Mouse (Mus musculus): ENCODE results near the gene Xpo1.
"Not testable (repeated sequence)": the region's sequence is repeated elsewhere in the genome, so short reads cannot be mapped to it uniquely, and the experiment has no call there.

The Xpo1 gene

DNA sequence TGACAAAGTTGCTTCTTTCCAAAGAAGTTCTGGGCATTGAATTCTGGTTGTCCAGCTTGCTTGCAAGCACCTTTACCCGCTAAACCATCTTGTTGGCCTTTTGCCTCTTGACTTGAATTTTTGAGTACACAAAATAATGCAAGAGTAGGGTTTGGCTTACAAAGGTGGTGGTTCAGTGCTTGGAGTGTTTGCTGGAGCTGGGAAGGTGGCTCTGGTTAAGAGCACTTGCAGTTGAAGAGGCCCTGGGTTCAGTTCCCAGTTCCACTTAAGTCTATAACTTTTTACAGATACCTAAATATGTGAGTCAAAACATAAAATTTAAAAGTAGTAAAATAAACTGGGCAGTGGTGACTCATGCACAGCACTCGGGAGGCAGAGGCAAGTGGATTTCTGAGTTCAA, 42.5 kb downstream of the Xpo1 start:
- DNase-seq (ENCODE audit: low spot score in 2 of 2), result no peak

DNA sequence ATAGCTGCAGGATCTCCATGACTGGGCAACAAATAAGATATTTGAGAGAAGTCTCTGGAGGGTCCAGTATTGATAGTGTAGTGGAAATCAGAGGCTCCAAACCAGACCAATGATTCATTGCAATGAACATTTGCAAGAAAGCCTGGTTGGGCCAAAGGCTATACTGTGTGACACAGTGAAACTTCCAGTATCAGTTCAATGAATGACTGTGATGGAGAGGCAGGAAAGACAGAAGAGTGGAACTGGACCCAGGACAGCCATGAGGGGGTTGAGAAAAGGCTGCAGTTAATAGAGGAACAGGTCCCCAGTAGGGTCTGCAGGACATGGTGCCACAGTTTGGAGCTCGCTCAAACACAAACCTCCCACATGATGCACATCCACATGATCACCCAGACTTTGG, 44.1 kb downstream of the Xpo1 start:
- no peak for DNase-seq (ENCODE audit: low spot score in 2 of 2)

DNA sequence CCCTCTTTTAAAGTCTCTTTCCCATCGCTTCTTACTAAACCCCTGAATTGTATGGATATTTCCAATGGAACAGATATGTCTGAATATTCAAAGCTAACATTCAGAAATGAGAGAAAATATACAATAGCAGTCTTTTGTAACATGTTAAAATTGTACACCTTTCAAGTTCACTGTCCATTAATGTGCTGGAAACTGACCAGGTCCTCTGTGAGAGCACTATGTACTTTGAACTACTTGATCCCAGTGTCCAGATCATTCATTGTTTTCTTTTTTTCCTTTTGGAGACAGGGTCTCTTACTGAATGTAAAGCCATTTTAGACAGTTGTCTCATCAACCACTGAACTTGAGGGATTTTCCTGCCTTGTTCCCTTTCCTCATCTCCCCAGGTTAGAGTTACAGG, 47.3 kb downstream of the Xpo1 start:
- DNase-seq (ENCODE audit: low spot score in 2 of 2), result no peak

DNA sequence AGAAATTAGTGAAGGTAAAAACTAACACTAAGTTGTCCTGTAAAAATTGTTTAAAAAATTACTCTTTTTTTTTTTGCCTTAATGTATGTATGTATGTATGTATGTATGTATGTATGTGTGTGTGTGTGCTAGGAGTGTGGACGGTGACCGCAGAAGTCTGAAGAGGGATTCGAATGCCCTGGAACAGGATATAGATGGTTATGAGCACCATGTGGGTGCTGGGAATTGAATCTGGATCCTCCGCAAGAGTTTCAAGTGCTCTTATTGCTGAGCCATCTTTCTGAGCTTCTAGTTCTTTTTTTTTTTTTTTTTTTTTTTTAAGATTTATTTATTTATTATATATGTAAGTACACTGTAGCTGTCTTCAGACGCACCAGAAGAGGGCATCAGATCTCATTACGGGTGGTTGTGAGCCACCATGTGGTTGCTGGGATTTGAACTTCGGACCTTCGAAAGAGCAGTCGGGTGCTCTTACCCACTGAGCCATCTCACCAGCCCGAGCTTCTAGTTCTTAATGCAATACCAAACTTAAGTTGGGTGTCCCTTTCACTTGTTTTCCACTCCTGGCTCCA, 49.3 kb downstream of the Xpo1 start:
- DNase-seq (ENCODE audit: low spot score in 2 of 2), result not testable (repeated sequence)

DNA sequence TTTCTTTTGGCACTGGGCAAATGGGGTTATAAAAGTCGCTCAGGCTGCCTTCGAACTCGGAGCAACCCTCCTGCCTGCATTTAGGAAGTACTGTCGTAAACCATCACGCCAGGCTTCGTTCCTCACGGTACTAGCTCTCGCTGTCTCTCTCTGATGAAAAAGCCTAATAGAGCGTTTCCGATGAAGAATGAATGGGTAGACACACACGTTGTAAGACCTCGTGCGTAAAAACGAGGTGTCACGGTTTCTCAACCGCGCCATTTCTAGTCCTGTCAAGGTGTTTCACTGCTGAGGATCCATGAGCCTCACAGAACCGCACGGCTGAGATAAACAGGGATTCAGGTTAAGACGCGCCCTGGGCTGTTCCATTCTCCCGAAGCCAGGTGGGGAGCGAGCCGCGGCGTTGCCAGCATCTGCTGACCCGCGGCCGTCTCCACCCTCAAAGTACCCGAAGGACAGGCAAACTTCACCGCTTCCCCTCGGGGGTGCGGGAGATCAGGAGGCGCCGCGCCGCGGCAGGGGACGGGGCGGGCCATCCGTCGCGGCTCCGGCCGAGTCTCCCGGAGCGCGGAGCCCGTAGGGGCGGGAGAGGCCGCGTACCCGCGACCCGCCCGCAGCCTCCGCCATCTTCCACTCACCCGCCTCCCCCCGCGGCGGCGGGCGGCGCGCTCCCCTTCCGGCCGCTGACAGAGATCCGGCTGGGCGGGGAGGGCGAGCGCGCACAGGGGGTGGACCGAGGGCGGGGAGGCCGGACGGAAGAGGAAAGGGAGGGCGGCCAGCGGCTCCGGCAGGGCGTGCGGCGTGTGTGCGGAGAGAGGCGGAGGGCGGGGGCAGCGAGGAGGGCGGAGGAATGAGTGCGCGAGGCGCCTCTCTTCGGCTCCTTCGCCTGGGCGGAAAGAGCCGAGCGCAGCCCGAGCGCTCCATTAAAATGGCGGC, 50.1 kb downstream of the Xpo1 start:
- peak; percentile 97 to 98 for DNase-seq (ENCODE audit: low spot score in 2 of 2)

DNA sequence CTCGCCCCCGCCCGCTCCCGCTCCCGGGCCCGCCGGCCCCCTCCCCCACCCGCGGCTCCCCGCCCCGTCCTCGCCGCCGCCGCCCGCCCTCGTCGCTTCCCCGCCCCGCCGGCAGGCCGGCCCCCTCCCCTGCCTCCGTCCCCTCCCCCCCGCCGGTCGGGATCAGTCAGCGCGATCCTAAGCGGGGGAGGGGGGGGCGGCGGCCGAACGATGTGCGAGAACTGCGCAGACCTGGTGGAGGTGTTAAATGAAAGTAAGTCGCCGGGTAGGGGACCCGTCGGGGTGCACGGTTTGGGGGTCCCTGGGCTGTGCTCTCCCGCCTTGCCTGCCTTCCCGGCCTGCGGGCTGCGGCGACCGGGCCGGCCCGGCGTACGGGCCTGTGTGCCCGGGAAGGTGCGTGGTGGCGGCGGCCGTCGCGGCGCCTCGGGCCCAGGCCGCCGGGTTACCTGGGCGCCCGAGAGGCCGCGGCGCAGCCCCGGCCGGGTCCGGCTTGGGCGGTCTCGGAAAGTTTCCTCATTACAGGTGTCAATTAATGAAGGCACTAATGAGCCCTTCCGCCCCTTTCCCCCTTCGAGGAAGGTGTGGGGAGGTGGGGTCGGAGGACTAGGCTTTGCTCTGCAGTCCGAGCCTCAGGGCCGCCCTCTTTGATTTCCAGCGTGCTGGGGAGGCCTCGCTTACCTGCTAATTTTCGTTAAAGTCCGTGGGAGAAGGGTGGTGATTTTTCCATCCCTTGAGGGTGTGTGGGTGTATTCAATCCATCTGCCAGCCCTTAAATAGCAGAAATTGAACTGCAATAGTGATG, 51.1 kb downstream of the Xpo1 start, which contains the start of gene Usp34:
TSS of gene Usp34 (plus strand) at position 132 of the 802 bp plus-strand sequence.
- peak; percentile 74 to 78 for DNase-seq (ENCODE audit: low spot score in 2 of 2)

DNA sequence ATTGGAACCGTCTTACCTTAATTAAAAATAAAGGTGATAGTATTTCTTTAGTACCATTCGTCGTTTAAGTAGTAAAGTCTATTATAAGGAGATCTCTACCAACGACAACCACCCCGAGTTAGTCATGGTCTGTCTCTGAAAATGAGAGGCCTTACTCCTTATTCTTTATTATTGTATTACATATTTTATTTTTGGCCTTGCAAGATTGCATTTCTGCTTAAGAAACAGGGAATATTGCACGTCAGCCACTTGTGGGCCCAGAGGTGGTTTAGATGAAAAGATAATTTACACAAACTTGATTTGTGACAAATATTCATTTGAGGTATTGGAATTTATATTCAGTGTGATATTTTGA, 51.7 kb downstream of the Xpo1 start:
- no peak for DNase-seq (ENCODE audit: low spot score in 2 of 2)

DNA sequence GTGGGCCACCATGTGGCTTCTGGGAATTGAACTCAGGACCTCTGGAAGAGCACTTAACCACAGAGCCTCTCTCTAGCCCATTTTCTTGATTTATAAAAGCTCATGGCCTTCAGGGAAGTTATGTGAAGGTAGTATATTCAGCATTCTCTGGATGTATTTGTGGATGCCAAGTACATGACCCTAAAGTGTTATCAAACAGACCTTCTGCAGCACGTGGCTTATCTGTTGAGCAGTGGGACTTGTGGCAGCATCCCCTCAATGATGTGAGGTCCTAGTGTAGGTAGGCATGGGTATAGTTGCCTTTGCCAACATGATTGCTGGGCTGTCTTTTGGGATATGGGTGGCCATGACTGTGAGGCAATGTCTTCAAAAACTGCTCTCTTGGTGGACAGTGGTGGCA, 57.7 kb downstream of the Xpo1 start:
- DNase-seq (ENCODE audit: low spot score in 2 of 2), result no peak

DNA sequence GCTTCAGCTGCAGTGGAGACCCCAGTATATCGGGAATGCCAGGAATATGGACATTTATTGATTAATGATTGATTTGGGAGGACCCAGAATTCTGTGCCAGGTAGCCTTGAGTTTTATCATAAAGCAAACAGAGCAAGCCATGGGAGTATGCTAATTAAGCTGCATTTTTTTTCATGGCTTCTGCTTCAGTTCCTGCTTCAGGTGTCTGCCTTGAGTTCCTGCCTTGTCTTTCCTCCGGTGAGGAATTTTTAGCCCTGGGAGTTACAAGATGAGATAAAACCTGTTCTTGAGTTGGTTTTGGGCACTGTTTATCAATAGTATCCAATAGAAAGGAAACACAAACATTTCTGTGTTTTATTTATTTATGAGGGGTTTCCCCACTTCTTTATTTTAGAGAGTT, 73.6 kb downstream of the Xpo1 start:
- no peak for DNase-seq (ENCODE audit: low spot score in 2 of 2)

DNA sequence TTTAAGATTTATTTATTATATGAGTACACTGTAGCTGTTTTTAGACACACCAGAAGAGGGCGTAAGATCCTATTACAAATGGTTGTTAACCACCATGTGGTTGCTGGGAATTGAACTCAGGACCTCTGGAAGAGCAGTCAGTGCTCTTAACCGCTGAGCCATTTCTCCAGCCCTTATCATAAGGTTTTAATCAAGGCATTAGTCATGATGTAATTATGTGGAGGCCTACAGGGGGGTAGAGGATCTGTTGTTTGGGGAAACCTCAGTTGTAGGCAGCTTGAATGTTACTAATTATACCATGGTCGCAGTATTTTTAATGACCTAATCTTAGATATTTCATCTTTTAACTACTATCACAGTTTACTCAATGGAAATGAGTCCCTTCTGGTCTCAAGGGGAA, 76.3 kb downstream of the Xpo1 start:
- no peak for DNase-seq (ENCODE audit: low spot score in 2 of 2)

DNA sequence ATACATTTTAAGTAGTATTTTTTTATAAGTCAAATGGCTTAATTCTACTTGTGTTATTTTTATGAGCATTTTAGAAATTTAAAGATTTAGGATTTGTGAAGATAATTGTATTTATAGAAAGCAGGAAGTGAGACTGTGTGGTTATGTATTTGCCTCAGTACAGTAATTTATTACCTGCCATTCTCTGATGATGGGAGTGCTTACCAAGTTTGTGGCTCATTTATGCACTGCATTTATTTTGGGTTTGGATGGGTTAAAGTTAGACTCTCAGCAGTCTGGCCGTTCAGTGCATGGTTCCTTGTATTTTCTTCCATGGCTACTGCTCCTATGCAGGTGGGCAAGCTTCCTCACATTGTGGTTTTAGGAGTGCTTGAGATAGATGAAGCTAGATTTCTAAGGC, 79.3 kb downstream of the Xpo1 start:
- DNase-seq (ENCODE audit: low spot score in 2 of 2), result no peak
